Mouse (Mus musculus): ENCODE measurements at regions not wholly inside any gene's neighbourhood (a gene's known extent, or its start where the extent isn't known, plus 50 kb on each side); places are given as distances from the start of the nearest gene placed in this dataset.

- TF ChIP-seq CTCF (IDR thresholded peaks at IDR 0.05; ENCODE audit: extremely low read depth, insufficient read length, insufficient replicate concordance, low read depth, low read length) (no peak), POLR2A (IDR thresholded peaks at IDR 0.05; ENCODE audit: low read depth, low read length) (no peak)
Observed at GRCm38 (mm10) chr4:31454898-31455297, 509.0 kb upstream of the Map3k7 start.
